Mouse (Mus musculus): ENCODE data around the gene Ccdc153.

Gene Ccdc153

GRCm38 (mm10) chr9:44286256-44286850 is 45.9 kb downstream of the Ccdc153 start:
- no peak for DNase-seq (ENCODE audit: extremely low read depth, insufficient read length, low spot score)

- DNase-seq (ENCODE audit: extremely low read depth, insufficient read length, low spot score) = no peak
These were observed 46.5 kb downstream of the Ccdc153 start for GRCm38 (mm10) chr9:44287003-44287400.

- DNase-seq (ENCODE audit: extremely low read depth, insufficient read length, low spot score) = no peak
These were observed 47.1 kb downstream of the Ccdc153 start for GRCm38 (mm10) chr9:44287401-44288075.

GRCm38 (mm10) chr9:44288076-44288958 is 47.8 kb downstream of the Ccdc153 start, which contains the start of gene Abcg4:
TSS of gene Abcg4 (minus strand) at chr9:44288615.
- no peak for DNase-seq (ENCODE audit: extremely low read depth, insufficient read length, low spot score)

GRCm38 (mm10) chr9:44288959-44289291 is 48.4 kb downstream of the Ccdc153 start:
- no peak for DNase-seq (ENCODE audit: extremely low read depth, insufficient read length, low spot score)

- DNase-seq (ENCODE audit: extremely low read depth, insufficient read length, low spot score) = no peak
These were observed 52.0 kb downstream of the Ccdc153 start for GRCm38 (mm10) chr9:44292490-44292889.
